In genomic region chr7:112679171-112679512, GRCm38 (mm10) we compare ENCODE assay signal across 9 mouse cellular contexts. TPM values are rescaled to one million over a fixed set of nuclear protein-coding genes. Genes with fewer than 3 reads are reported as not detected.
DNase-seq lines count a peak whose midpoint lies in the region; ATAC-seq and TF ChIP-seq lines count a peak whose summit lies in the region.
"Had no signal": no experiment of that assay in that cellular context is flagged by ENCODE, and none has a peak within 500 bp of the region (broad histone marks: within the 10 kb centered on the region; RNA-seq: fewer than 3 reads in every experiment).

Gene Tead1, plus strand, starts transcription at chr7:112679318.

- peak; percentile 95 to 99 for DNase-seq in adrenal gland, adult (ENCODE audit: inconsistent age in 2 of 2, low spot score in 1 of 2)
- DNase-seq in cerebellum, postnatal 36 days, result peak; percentile 97
- DNase-seq in gastrocnemius, adult 8-10 months (ENCODE audit: low spot score in 2 of 2), result peak; percentile 86 to 88
- peak; percentile 92 to 96 for DNase-seq in left cerebral cortex, adult 2 months (ENCODE audit: extremely low spot score in 1 of 2, low spot score in 2 of 2)
- DNase-seq in lung, postnatal 36 days, result peak; percentile 93
- peak; percentile 94 to 97 for DNase-seq in right cerebral cortex, postnatal 10 days (ENCODE audit: low spot score in 2 of 2)
- DNase-seq in urinary bladder, postnatal 25 days (ENCODE audit: low spot score), result peak; percentile 99

- no peak for TF ChIP-seq CTCF in left cerebral cortex, adult 2 months (IDR thresholded peaks at IDR 0.05)

- whole genome bisulfite sequencing in hindbrain, embryonic 16.5 days, result 0% methylated on average over 16 of the region's 57 CpGs

- peak within 1 kb of the TSS; percentile 85 for H3K9ac ChIP-seq in hindbrain, embryonic 16.5 days (ENCODE audit: low read depth, low read length)

- H3K4me1 ChIP-seq in hindbrain, embryonic 16.5 days (ENCODE audit: control insufficient read depth, insufficient read depth, low read depth, low read length), result peaks cover 14% of the 10 kb centered on the region

- no peaks in the 10 kb centered on the region for H3K27me3 ChIP-seq in hindbrain, embryonic 16.5 days (replicated peaks; ENCODE audit: control insufficient read depth, insufficient read depth, low read length)

- H3K27ac ChIP-seq in hindbrain, embryonic 16.5 days (ENCODE audit: low read depth, low read length), result peak within 1 kb of the TSS; percentile 92
- H3K27ac ChIP-seq in left cerebral cortex, adult 2 months, result peak within 1 kb of the TSS; percentile 64
- H3K27ac ChIP-seq: macrophage had no signal

- peak within 1 kb of the TSS; percentile 85 for H3K4me3 ChIP-seq in hindbrain, embryonic 16.5 days (ENCODE audit: low read length)
- peak within 1 kb of the TSS; percentile 85 for H3K4me3 ChIP-seq in left cerebral cortex, adult 2 months

- intact Hi-C loops in left cerebral cortex, adult 2 months (cut with DNase I), result loop anchor here (5.0 kb wide), 3 partner anchors 83 to 207 kb away; no protein-coding TSS in a partner anchor

- H3K36me3 ChIP-seq in hindbrain, embryonic 16.5 days (ENCODE audit: control insufficient read depth, insufficient read depth, low read length), result no peaks in the 10 kb centered on the region

- H3K4me2 ChIP-seq in hindbrain, embryonic 16.5 days (ENCODE audit: low read length), result peak within 1 kb of the TSS; percentile 79

- peak; percentile 89 for ATAC-seq in hindbrain, embryonic 16.5 days

- no peaks in the 10 kb centered on the region for H3K9me3 ChIP-seq in hindbrain, embryonic 16.5 days (ENCODE audit: control insufficient read depth, low read length)

RNA-seq across cellular contexts. Expression of gene Tead1, which starts in this region (rescaled TPM):
- total RNA-seq in gastrocnemius, adult 8-10 months (2022), result 100 to 1,000 TPM; 165 to 271 (median 210) TPM
- polyA plus RNA-seq in hindbrain, embryonic 16.5 days (2015; fragmentation: Nextera tagmentation; extraction: Ambion mirVana), result 12.1 and 12.2 TPM in 2 replicates
- total RNA-seq in left cerebral cortex, adult 2 months (2021), result 10 to 100 TPM; 12.8 to 14.6 TPM
- polyA plus RNA-seq: macrophage had no signal

Comparison
In these comparisons a context has a peak if more than half of its experiments do, and no peak if none do; other contexts are left out.
1. Peak in every context shown above with its lines: DNase-seq, ATAC-seq, H3K4me3 ChIP-seq and H3K27ac ChIP-seq.
2. RNA of gene Tead1 (total RNA-seq): 165 to 271 TPM in gastrocnemius, adult 8-10 months; 12.8 to 14.6 TPM in left cerebral cortex, adult 2 months; every median in the first group is over 10 times any median in the second.